Mouse (Mus musculus) midbrain, embryonic 13.5 days (tissue): Measurements from ENCODE around the gene Numbl. TPM values are rescaled to one million over a fixed set of nuclear protein-coding genes. Genes with fewer than 3 reads are reported as not detected.
A peak's percentile ranks its signal among the peaks of the same experiment; 100 is the strongest.

ENCODE experiments used
- ATAC-seq: fragments of 200-750 bp; cut with Nextera tagmentation; 2 replicates; pipeline ENCODE4 v1.8.0; 2017; ENCODE audit warnings: mild to moderate bottlenecking, moderate TSS enrichment, moderate library complexity
- H3K27ac ChIP-seq: fragments of 300-500 bp; sonication (generic); 2 replicates; pipeline ENCODE4 v1.5.1; 2015; ENCODE audit warnings: inconsistent platforms, mild to moderate bottlenecking, moderate library complexity
- H3K27me3 ChIP-seq: fragments of 300-500 bp; sonication (generic); 2 replicates; pipeline ENCODE4 v1.6.1; 2015; ENCODE audit warnings: mild to moderate bottlenecking, inconsistent platforms
- H3K36me3 ChIP-seq: fragments of 300-500 bp; sonication (generic); 2 replicates; pipeline ENCODE4 v1.6.1; 2015; ENCODE audit warnings: mild to moderate bottlenecking, inconsistent platforms
- H3K4me1 ChIP-seq: fragments of 300-500 bp; sonication (generic); replicated peaks from 2 replicates; pipeline ENCODE4 v1.6.1; 2015; ENCODE audit warnings: inconsistent platforms
- H3K4me2 ChIP-seq: fragments of 300-500 bp; sonication (generic); replicated peaks from 2 replicates; pipeline ENCODE4 v1.6.1; 2015; ENCODE audit warnings: moderate library complexity, mild to moderate bottlenecking, inconsistent platforms
- H3K4me3 ChIP-seq: fragments of 300-500 bp; sonication (generic); replicated peaks from 2 replicates; pipeline ENCODE4 v1.5.1; 2015; ENCODE audit warnings: mild to moderate bottlenecking, inconsistent platforms
- H3K9ac ChIP-seq: fragments of 300-500 bp; sonication (generic); replicated peaks from 2 replicates; pipeline ENCODE4 v1.6.1; 2015; ENCODE audit warnings: mild to moderate bottlenecking, inconsistent platforms
- H3K9me3 ChIP-seq: fragments of 300-500 bp; sonication (generic); 2 replicates; pipeline ENCODE4 v1.6.1; 2016; ENCODE audit warnings: mild to moderate bottlenecking, inconsistent platforms
- WGBS: fragments of 180-500 bp; shearing (Covaris S2); methylation state at CpG from one replicate; pipeline ENCODE4 v1.1.7; 2015; 5-methylcytosine and 5-hydroxymethylcytosine counted together
- polyA plus RNA-seq: library from polyadenylated mRNA; unstranded; fragments of >200 nt; fragmentation: Nextera tagmentation; extraction: Ambion mirVana; gene quantifications from 2 replicates; pipeline ENCODE4 v1.2.1, GENCODE M21; 2015

The Numbl gene
- polyA plus RNA-seq, 1 experiment from 2014 or later: 51.6 TPM

GRCm38 (mm10) chr7:27329326-27329947 lies 71.2 kb downstream of the Numbl start:
- Histone ChIP-seq H3K4me1 (peaks cover 57% of the 10 kb centered on the region), H3K9ac (no peak overlapping the region; the same call in 1 of the 2 replicates), H3K9me3 (no peaks in the 10 kb centered on the region), H3K36me3 (no peaks in the 10 kb centered on the region), H3K4me3 (peak overlapping the region; percentile 22), H3K4me2 (peak overlapping the region; percentile 44), H3K27ac (no peak overlapping the region), H3K27me3 (peaks cover 99% of the 10 kb centered on the region)
- peak; percentile 37 for ATAC-seq
- 3% methylated on average over 45 of the region's 45 CpGs for WGBS

DNA sequence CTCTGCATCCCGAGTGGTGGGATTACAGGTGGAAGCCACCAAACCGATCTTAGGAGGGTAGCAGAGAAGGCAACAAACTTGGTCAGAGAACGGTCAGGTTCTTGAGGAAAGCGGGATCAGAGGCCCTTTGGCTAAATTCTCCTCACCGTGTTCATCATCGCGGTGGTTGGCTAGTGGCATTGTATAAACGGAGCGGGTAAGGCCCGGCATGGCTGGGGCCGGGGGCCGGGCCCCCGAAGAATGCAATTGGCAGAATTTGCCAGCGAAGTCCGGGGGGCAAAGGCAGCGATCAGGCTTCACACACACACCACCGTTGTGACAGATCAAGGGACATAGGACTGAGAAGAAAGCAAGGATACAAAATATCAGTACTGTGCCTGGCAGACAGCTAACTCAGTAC lies 71.7 kb downstream of the Numbl start:
- Histone ChIP-seq H3K36me3 (no peaks in the 10 kb centered on the region), H3K9ac (no peak overlapping the region), H3K9me3 (no peaks in the 10 kb centered on the region), H3K27ac (no peak overlapping the region), H3K4me2 (no peak overlapping the region), H3K4me1 (peaks cover 60% of the 10 kb centered on the region), H3K27me3 (peaks cover 99% of the 10 kb centered on the region), H3K4me3 (no peak overlapping the region)
- 26% methylated on average over 17 of the region's 17 CpGs for WGBS
- no peak for ATAC-seq

DNA sequence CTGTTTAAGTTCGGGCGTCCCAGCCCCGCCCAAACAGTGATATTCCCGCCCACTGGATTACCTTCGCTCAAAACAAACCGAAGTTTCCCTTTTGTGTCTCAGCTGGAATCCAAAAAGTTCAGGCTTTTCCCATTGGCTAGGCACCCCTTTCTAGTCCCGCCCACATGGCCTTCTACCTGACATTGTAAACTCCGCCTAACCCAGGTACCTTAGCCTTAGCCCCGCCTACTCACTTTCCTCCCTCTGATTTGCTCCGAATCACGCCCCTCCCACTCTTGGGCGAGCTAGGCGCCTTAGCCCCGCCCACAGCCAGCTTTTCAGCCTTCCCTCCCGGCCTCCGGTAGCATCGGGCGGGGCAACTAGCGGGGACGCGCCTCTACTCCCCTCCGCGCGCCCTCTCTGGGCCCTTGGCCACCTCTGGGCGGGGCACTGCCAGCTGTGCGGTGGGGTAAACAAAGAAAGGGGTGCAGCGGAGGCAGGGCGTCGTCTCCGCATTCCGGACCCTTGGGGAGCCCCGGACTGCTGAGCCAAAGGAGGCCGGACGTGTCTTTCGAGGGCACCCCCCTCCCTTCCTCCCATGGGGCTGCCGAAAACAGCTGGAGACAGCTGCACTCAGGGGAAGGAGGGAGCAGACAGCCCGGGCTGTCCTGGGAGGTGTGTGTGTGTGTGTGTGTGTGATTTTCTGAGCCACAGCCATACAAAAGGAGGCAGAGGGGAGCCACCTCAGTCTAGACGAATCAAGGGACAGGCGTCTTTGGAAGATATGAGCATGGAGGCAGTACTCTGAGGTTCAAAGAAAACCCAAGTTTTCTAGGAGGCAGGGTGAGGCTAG lies 72.7 kb downstream of the Numbl start:
- ATAC-seq: no peak
- WGBS: 1% methylated on average over 39 of the region's 39 CpGs
- Histone ChIP-seq H3K27me3 (peaks cover 98% of the 10 kb centered on the region), H3K27ac (no peak overlapping the region), H3K9me3 (no peaks in the 10 kb centered on the region), H3K4me1 (peaks cover 53% of the 10 kb centered on the region), H3K4me2 (peak overlapping the region; percentile 58), H3K4me3 (peak overlapping the region; percentile 38), H3K36me3 (no peaks in the 10 kb centered on the region), H3K9ac (no peak overlapping the region)

DNA sequence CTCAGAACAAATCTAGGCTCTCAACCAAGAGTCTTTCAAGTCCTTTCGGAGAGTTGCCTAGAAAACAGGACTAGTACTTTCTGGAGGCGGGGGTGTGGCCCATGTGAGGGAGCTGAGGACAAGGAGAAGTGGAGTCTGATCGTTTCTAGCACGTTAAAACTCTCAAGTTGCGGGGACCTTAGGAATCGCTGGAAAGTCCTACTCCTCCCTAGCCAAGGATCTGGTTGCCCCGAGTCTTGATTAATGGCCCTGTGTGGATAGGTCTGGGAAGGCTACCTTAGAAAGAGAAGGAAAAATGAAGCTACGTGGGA lies 73.3 kb downstream of the Numbl start:
- H3K4me1 ChIP-seq: peaks cover 53% of the 10 kb centered on the region
- no peak overlapping the region for H3K27ac ChIP-seq
- WGBS: 4% methylated on average over 8 of the region's 8 CpGs
- H3K9ac ChIP-seq: no peak overlapping the region
- no peak for ATAC-seq
- H3K36me3 ChIP-seq: no peaks in the 10 kb centered on the region
- H3K4me3 ChIP-seq: peak overlapping the region; percentile 38; the same call in 1 of the 2 replicates
- peaks cover 94% of the 10 kb centered on the region for H3K27me3 ChIP-seq
- no peak overlapping the region; the same call in 1 of the 2 replicates for H3K4me2 ChIP-seq
- H3K9me3 ChIP-seq: no peaks in the 10 kb centered on the region

Other genes with a start within 250 kb of the Numbl start
- not detected in 2 replicates for gene Cyp2a12, start 229.4 kb upstream of the Numbl start, polyA plus RNA-seq
- gene Cyp2f2, start 138.5 kb upstream of the Numbl start, polyA plus RNA-seq: not detected in 2 replicates
- 0.22 TPM in 1 of 2 replicates, not detected in the other for gene Cyp2t4, start 104.7 kb upstream of the Numbl start, polyA plus RNA-seq
- gene Egln2, start 91.6 kb upstream of the Numbl start, polyA plus RNA-seq: 87.0 and 101 TPM in 2 replicates
- 104 and 110 TPM in 2 replicates for gene Rab4b, start 79.5 kb upstream of the Numbl start, polyA plus RNA-seq
- gene Gm21983, start 77.3 kb upstream of the Numbl start, polyA plus RNA-seq: 0.36 TPM in 1 of 2 replicates, not detected in the other
- gene Mia, start 77.3 kb upstream of the Numbl start, polyA plus RNA-seq: 3.6 and 5.1 TPM in 2 replicates
- gene BC024978, start 62.7 kb upstream of the Numbl start, polyA plus RNA-seq: 4.3 TPM in 2 replicates
- 233 and 245 TPM in 2 replicates for gene Snrpa, start 62.2 kb upstream of the Numbl start, polyA plus RNA-seq
- gene Itpkc, start 29.8 kb upstream of the Numbl start, polyA plus RNA-seq: 6.7 and 7.6 TPM in 2 replicates
- gene Coq8b, start 25.4 kb upstream of the Numbl start, polyA plus RNA-seq: 25.3 and 25.5 TPM in 2 replicates
- gene Ltbp4, start 79.3 kb downstream of the Numbl start, polyA plus RNA-seq: 8.0 and 9.1 TPM in 2 replicates
- gene Shkbp1, start 97.6 kb downstream of the Numbl start, polyA plus RNA-seq: 67.2 and 84.3 TPM in 2 replicates
- 0.53 TPM in 1 of 2 replicates, not detected in the other for gene Gm20479, start 99.0 kb downstream of the Numbl start, polyA plus RNA-seq
- 1.1 and 2.2 TPM in 2 replicates for gene Sptbn4, start 189.3 kb downstream of the Numbl start, polyA plus RNA-seq
- gene Blvrb, start 189.5 kb downstream of the Numbl start, polyA plus RNA-seq: 14.8 and 16.1 TPM in 2 replicates
- 12.4 and 12.6 TPM in 2 replicates for gene Sertad3, start 215.3 kb downstream of the Numbl start, polyA plus RNA-seq
- 8.2 and 8.5 TPM in 2 replicates for gene Sertad1, start 228.5 kb downstream of the Numbl start, polyA plus RNA-seq
- gene Prx, start 240.9 kb downstream of the Numbl start, polyA plus RNA-seq: 1.2 and 1.6 TPM in 2 replicates